Mouse (Mus musculus) frontal cortex, postnatal 36 days (tissue): ENCODE results near the gene Map7.

Source experiments
- DNase-seq, 2 experiments: peaks; one replicate each; pipeline ENCODE4 v3.0.0; 2022; ENCODE audit warnings: low spot score in 2 of 2

The Map7 gene

GRCm38 (mm10) chr10:20233451-20233850, 85.2 kb downstream of the Map7 start:
- DNase-seq, result no peak

GRCm38 (mm10) chr10:20234466-20234865, 86.2 kb downstream of the Map7 start:
- DNase-seq, result no peak

- DNase-seq, result no peak
Observed at GRCm38 (mm10) chr10:20235656-20236055, 87.4 kb downstream of the Map7 start.

GRCm38 (mm10) chr10:20236241-20236640, 88.0 kb downstream of the Map7 start:
- DNase-seq, result no peak

GRCm38 (mm10) chr10:20238281-20238680, 90.0 kb downstream of the Map7 start:
- DNase-seq, result no peak

GRCm38 (mm10) chr10:20240858-20241257, 92.6 kb downstream of the Map7 start:
- peak in 1 of 2 experiments; percentile 20 for DNase-seq

GRCm38 (mm10) chr10:20243321-20243720, 95.0 kb downstream of the Map7 start:
- no peak for DNase-seq

- DNase-seq, result peak in 1 of 2 experiments; percentile 41
Observed at GRCm38 (mm10) chr10:20245082-20245481, 96.8 kb downstream of the Map7 start.

- DNase-seq, result no peak
Observed at GRCm38 (mm10) chr10:20249091-20249490, 100.8 kb downstream of the Map7 start.

GRCm38 (mm10) chr10:20255579-20255978, 107.3 kb downstream of the Map7 start:
- DNase-seq, result peak in 1 of 2 experiments; percentile 36

GRCm38 (mm10) chr10:20257054-20257643, 108.9 kb downstream of the Map7 start:
- DNase-seq, result no peak

GRCm38 (mm10) chr10:20257721-20258720, 109.8 kb downstream of the Map7 start:
- DNase-seq, result no peak

GRCm38 (mm10) chr10:20259476-20259875, 111.2 kb downstream of the Map7 start:
- no peak for DNase-seq

GRCm38 (mm10) chr10:20262896-20263295, 114.6 kb downstream of the Map7 start:
- no peak for DNase-seq

- no peak for DNase-seq
Observed at GRCm38 (mm10) chr10:20264479-20264878, 116.2 kb downstream of the Map7 start.

GRCm38 (mm10) chr10:20267032-20267431, 118.8 kb downstream of the Map7 start:
- DNase-seq, result no peak

- DNase-seq, result no peak
Observed at GRCm38 (mm10) chr10:20268945-20269344, 120.7 kb downstream of the Map7 start.

GRCm38 (mm10) chr10:20272380-20272779, 124.1 kb downstream of the Map7 start:
- no peak for DNase-seq

- DNase-seq, result no peak
Observed at GRCm38 (mm10) chr10:20273278-20273677, 125.0 kb downstream of the Map7 start.

GRCm38 (mm10) chr10:20274022-20274421, 125.8 kb downstream of the Map7 start:
- no peak for DNase-seq

GRCm38 (mm10) chr10:20281456-20281855, 133.2 kb downstream of the Map7 start:
- no peak for DNase-seq

- DNase-seq, result peak; percentile 49 to 65
Observed at GRCm38 (mm10) chr10:20285289-20285975, 137.2 kb downstream of the Map7 start.
